Mouse (Mus musculus): ENCODE measurements around the gene Spag5. TPM values are rescaled to one million over a fixed set of nuclear protein-coding genes. Genes with fewer than 3 reads are reported as not detected.

The Spag5 gene
- polyA plus RNA-seq, 1 experiment: 1.6 TPM

DNA sequence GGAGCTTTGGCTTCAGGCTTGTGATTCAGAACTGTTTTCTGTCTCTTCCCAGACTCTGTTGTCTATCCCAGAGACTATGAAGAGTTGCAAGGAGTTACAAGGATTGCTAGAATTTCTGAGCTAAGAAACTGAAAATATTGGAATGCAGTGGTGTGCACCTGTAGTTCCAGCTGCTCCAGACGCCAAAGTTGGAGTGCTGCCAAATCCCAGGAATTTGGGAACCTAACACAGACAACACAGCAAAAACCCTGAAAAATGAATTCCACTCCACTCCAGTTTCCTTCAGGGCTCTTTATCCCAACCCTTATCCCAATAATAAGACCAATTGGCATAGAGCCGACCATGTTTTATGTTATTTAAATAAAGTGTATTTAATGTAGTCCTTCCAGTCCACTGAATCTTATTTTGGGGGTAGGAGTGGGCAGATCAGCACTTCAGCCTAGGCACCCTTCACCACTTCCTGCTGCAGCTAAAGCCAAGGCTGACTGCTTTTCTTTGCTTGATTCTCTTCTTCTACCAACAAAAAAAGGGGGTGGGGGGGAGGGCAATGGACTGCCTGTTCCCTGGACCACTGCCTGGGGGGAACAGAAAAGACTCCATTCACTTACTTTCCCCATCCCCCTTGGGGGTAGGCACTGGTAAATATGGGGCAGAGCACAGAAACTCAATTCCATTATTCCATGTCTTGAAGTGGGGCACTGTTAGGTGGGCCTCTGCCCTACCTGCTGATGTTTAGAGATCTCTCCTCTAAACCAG is 20.9 kb downstream of the Spag5 start:
- WGBS: 38% methylated on average over 2 of the region's 2 CpGs
- DNase-seq: no peak
- H3K4me3 ChIP-seq (replicated peaks; ENCODE audit: extremely low read depth, low read depth, low read length): no peak overlapping the region
- TF ChIP-seq CTCF (IDR thresholded peaks at IDR 0.05; ENCODE audit: insufficient read depth, low read length): no peak
- TF ChIP-seq POLR2A (IDR thresholded peaks at IDR 0.05; ENCODE audit: borderline replicate concordance, extremely low read depth, low read depth, low read length): no peak
- H3K4me1 ChIP-seq (ENCODE audit: control insufficient read depth, insufficient read depth, low read length): peaks cover 8% of the 10 kb centered on the region

DNA sequence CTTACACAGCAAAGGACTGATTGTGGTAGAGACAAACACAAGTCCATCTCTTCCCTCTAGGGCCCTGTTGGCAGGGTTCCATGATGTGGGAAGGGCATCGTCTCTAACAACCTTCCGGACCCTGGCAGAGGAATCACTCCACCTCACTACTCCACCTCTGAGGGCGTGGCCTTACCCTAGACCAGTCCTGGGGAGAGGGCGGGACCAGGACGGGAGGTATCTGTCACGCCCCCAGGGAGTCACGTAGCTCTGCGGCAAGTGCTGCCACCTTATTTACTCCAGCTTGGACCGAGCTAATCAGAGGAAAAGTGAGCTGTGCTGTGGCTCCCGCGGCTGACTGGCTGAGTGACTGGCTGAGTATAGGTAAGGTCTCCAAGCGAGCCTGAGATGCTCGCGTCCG is 21.5 kb downstream of the Spag5 start, which contains the start of gene Aldoc:
Gene Aldoc (plus strand): TSS at position 109 of the 400 bp plus-strand sequence.
- Histone ChIP-seq H3K4me1 (ENCODE audit: control insufficient read depth, insufficient read depth, low read length) (peaks cover 8% of the 10 kb centered on the region), H3K4me3 (replicated peaks; ENCODE audit: extremely low read depth, low read depth, low read length) (peak within 1 kb of the TSS; percentile 49)
- WGBS: 9% methylated on average over 15 of the region's 15 CpGs
- peak; percentile 76 for DNase-seq
- peak; percentile 59; the same call in 1 of the 2 replicates for TF ChIP-seq POLR2A (IDR thresholded peaks at IDR 0.05; ENCODE audit: borderline replicate concordance, extremely low read depth, low read depth, low read length)
- no peak for TF ChIP-seq CTCF (IDR thresholded peaks at IDR 0.05; ENCODE audit: insufficient read depth, low read length)

DNA sequence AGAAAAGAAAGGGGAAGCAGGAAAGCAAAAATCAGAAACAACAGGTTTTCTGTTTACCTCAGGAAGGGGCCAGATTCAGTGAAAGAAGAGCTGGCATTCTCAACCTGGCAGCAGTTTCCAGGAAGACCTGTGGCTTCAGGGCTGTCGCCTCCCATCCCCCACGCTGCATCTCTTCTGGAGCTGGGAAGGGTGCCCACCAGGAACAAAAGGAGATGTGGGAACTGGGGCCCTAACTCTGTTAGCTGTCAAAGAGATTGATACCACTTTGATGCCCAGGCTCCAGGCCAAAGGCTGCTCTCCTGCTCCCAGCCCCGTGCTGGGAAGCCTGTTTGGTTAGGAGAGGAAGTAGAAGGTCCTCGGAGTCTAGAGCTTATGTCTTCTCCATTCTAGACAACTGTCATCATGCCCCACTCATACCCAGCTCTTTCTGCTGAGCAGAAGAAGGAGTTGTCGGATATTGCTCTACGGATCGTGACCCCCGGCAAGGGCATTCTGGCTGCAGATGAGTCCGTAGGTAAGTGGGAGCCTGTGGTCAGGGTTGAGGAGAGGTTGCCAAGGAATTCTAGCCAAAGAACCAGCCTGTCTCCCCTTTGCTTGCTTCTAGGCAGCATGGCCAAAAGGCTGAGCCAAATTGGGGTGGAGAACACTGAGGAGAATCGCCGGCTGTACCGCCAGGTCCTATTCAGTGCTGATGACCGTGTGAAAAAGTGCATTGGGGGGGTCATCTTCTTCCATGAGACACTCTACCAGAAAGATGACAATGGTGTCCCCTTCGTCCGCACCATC is 22.9 kb downstream of the Spag5 start:
- WGBS: 84% methylated on average over 15 of the region's 15 CpGs
- TF ChIP-seq POLR2A (IDR thresholded peaks at IDR 0.05; ENCODE audit: borderline replicate concordance, extremely low read depth, low read depth, low read length) (no peak), CTCF (IDR thresholded peaks at IDR 0.05; ENCODE audit: insufficient read depth, low read length) (no peak)
- no peak for DNase-seq
- Histone ChIP-seq H3K4me1 (ENCODE audit: control insufficient read depth, insufficient read depth, low read length) (peaks cover 13% of the 10 kb centered on the region), H3K4me3 (replicated peaks; ENCODE audit: extremely low read depth, low read depth, low read length) (no peak overlapping the region)

DNA sequence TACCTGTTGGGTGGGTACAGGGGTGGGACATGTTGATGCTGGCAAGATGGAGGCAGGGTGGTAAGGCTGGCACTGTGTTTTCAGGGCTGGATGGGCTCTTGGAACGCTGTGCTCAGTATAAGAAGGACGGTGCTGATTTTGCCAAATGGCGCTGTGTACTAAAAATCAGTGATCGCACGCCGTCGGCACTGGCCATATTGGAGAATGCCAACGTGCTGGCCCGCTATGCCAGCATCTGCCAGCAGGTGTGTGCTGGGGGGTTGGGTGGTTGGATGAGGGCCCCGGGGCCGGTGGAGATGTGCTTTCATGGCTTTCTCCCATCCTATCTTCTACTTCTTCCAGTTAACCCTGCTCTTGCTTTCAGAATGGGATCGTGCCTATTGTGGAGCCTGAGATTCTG is 23.6 kb downstream of the Spag5 start:
- WGBS: 94% methylated on average over 12 of the region's 12 CpGs
- no peak for DNase-seq
- Histone ChIP-seq H3K4me1 (ENCODE audit: control insufficient read depth, insufficient read depth, low read length) (peaks cover 13% of the 10 kb centered on the region), H3K4me3 (replicated peaks; ENCODE audit: extremely low read depth, low read depth, low read length) (no peak overlapping the region)
- no peak for TF ChIP-seq POLR2A (IDR thresholded peaks at IDR 0.05; ENCODE audit: borderline replicate concordance, extremely low read depth, low read depth, low read length)
- TF ChIP-seq CTCF (IDR thresholded peaks at IDR 0.05; ENCODE audit: insufficient read depth, low read length): no peak

DNA sequence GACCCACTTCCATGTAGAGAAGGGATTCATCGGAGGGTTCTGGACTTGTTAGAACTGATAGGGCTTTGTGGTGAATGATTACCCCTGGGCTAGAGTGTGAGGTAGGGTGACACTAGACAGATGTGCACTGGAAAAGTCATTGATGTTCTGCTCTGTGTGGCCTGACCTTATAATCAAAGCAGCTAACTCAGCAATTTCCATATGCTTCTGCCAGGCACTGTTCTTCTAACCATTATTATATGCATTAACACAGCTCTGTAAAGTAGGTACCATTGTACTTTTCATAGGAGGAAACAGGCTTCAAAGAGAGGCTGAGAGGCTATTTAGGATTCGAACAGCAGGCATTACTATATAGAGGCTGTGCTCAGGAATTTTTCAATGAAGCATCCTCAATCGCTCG is 25.9 kb downstream of the Spag5 start:
- H3K4me3 ChIP-seq (replicated peaks; ENCODE audit: extremely low read depth, low read depth, low read length): no peak overlapping the region
- TF ChIP-seq POLR2A (IDR thresholded peaks at IDR 0.05; ENCODE audit: borderline replicate concordance, extremely low read depth, low read depth, low read length) (no peak), CTCF (IDR thresholded peaks at IDR 0.05; ENCODE audit: insufficient read depth, low read length) (no peak)
- H3K4me1 ChIP-seq (ENCODE audit: control insufficient read depth, insufficient read depth, low read length): peaks cover 13% of the 10 kb centered on the region
- WGBS: 92% methylated on average over 4 of the region's 4 CpGs
- no peak for DNase-seq

DNA sequence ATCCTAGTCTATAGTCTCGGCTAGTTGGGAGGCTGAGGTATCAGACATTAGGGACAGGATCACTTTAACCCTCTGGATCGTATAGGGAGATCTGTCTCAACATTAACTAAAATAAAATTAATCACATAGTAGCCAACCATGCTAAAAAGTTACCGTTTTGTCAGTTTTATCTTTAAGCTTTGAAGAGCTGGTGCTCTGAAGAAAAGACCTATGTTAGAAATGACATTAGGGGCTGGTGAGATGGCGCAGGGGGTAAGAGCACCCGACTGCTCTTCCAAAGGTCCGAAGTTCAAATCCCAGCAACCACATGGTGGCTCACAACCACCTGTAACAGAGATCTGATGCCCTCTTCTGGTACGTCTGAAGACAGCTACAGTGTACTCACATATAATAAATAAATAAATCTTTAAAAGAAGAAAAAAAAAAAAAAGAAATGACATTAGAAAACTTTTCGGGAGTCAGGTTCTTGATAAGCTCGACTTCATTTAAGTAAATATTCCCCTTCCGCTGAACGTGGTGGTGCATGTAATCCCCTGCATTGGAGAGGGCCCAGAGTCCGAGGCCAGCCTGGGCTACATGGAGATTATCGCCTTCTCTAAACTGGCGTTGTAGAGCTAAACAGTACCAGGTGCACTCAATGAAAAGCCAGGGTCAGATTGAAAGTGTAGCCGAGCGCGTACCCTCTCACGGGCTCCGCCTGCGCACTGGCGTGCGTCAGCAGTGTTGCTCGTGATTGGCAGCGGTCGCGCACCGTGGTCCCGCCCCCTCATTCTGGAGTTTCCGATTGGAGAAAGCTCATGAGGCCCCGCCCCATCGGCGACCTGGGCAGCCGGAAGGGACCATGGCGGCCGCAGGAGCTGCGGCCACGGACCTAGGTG is 26.5 kb downstream of the Spag5 start, which contains the start of gene Pigs:
Gene Pigs (plus strand): TSS at position 782 of the 878 bp plus-strand sequence.
- H3K4me3 ChIP-seq (replicated peaks; ENCODE audit: extremely low read depth, low read depth, low read length): peak within 1 kb of the TSS; percentile 98
- TF ChIP-seq CTCF (IDR thresholded peaks at IDR 0.05; ENCODE audit: insufficient read depth, low read length) (no peak), POLR2A (IDR thresholded peaks at IDR 0.05; ENCODE audit: borderline replicate concordance, extremely low read depth, low read depth, low read length) (peak; percentile 74)
- WGBS: 9% methylated on average over 37 of the region's 37 CpGs
- peaks cover 9% of the 10 kb centered on the region for H3K4me1 ChIP-seq (ENCODE audit: control insufficient read depth, insufficient read depth, low read length)
- peak; percentile 94 for DNase-seq

DNA sequence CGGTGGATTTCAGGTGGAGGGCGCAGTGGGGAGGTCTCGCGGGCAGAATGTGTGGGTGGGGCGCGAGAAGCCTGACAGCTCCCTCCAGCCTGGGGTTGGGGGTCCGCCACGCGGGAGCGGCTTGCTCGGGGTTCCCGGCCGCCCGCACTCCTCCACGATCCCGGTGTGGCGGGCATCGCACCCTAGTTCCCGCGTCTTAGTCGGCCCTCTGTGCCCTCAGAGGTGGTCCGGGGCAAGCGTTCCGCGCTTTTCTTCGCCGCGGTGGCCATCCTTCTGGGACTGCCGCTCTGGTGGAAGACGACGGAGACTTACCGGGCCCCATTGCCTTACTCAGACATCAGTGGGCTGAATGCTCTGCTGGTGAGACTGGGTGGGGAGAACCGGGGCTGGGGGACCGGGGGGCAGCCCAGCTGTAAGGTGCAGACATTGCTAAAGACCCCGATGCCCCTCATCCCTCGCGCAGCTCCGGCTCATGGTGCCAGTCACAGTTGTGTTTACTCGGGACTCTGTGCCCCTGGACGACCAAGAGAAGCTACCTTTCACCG is 27.3 kb downstream of the Spag5 start:
- peaks cover 4% of the 10 kb centered on the region; the same call in 1 of the 2 replicates for H3K4me1 ChIP-seq (ENCODE audit: control insufficient read depth, insufficient read depth, low read length)
- H3K4me3 ChIP-seq (replicated peaks; ENCODE audit: extremely low read depth, low read depth, low read length): peak overlapping the region; percentile 73
- DNase-seq: no peak
- TF ChIP-seq CTCF (IDR thresholded peaks at IDR 0.05; ENCODE audit: insufficient read depth, low read length) (no peak), POLR2A (IDR thresholded peaks at IDR 0.05; ENCODE audit: borderline replicate concordance, extremely low read depth, low read depth, low read length) (no peak)
- 2% methylated on average over 41 of the region's 41 CpGs for WGBS

DNA sequence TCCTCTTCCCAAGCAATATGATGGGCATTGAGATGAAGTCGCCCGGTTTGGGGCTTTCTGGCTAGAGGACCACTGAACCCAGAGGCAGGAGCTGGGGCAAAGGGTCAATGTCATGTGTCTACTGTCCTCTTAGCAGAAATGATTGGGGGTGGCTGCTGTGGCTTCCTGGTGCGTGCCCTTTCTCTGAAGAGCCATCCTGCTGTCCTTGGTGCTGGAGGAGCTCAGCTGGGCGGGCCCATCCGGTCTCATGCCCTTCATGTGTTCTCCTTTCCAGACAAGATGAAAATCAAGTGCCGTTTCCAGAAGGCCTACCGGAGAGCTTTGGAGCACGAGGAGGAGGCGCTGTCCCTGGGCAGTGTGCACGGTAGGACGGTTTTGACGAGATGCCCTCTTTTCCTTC is 31.3 kb downstream of the Spag5 start:
- no peak overlapping the region for H3K4me3 ChIP-seq (replicated peaks; ENCODE audit: extremely low read depth, low read depth, low read length)
- no peak for DNase-seq
- peaks cover 4% of the 10 kb centered on the region; the same call in 1 of the 2 replicates for H3K4me1 ChIP-seq (ENCODE audit: control insufficient read depth, insufficient read depth, low read length)
- TF ChIP-seq CTCF (IDR thresholded peaks at IDR 0.05; ENCODE audit: insufficient read depth, low read length) (no peak), POLR2A (IDR thresholded peaks at IDR 0.05; ENCODE audit: borderline replicate concordance, extremely low read depth, low read depth, low read length) (no peak)
- WGBS: 96% methylated on average over 12 of the region's 12 CpGs

Data from lung, adult 2 months (tissue).